Mouse (Mus musculus): Measurements from ENCODE around the gene Tmem131. TPM values are rescaled to one million over a fixed set of nuclear protein-coding genes. Genes with fewer than 3 reads are reported as not detected.
"Not testable (repeated sequence)": the region's sequence is repeated elsewhere in the genome, so short reads cannot be mapped to it uniquely, and the experiment has no call there.

The Tmem131 gene
- polyA plus RNA-seq, 2 experiments, result 10.6 to 14.9 TPM

DNA sequence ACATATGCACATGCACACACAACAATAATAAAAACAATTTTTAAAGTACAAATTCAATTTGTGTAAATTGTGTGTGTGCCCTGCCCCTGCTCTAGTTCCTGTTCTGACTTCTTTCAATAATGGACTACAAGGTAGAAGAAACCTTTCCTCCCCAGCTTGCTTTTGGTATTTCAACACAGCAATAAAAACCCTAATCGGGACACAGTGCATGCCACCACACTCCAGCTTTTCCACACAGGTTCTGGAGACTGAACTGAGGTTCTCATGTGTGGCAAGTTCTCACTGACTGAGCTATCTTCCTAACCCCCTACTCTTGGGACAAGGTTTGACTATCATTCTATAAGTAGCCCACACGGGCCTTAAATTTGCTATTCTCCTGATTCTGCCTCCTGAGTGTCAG, 43.8 kb downstream of the Tmem131 start:
- ATAC-seq (ENCODE audit: insufficient read depth), result no peak
- H3K4me2 ChIP-seq (ENCODE audit: low read depth), result no peak overlapping the region
- H3K27me3 ChIP-seq (ENCODE audit: control insufficient read depth, insufficient read depth, low read length), result no peaks in the 10 kb centered on the region
- no peak for TF ChIP-seq EP300 (IDR thresholded peaks at IDR 0.05; ENCODE audit: low read depth)
- TF ChIP-seq CTCF (IDR thresholded peaks at IDR 0.05; ENCODE audit: low read depth), result no peak
- no peaks in the 10 kb centered on the region for H3K9me3 ChIP-seq (ENCODE audit: control insufficient read depth, low read length)
- no peak for DNase-seq (ENCODE audit: low read depth in 3 of 3, low spot score in 3 of 3)
- peaks cover 2 to 11% of the 10 kb centered on the region in 2 experiments for H3K4me1 ChIP-seq (replicated peaks; ENCODE audit: control insufficient read depth in 2 of 2, insufficient read depth in 2 of 2, low read length in 1 of 2)
- no peak overlapping the region for H3K4me3 ChIP-seq (ENCODE audit: insufficient read depth in 1 of 2, low read depth in 2 of 2, low read length in 2 of 2)
- no peaks in the 10 kb centered on the region for H3K36me3 ChIP-seq (replicated peaks; ENCODE audit: control insufficient read depth, insufficient read depth, low read depth)
- no peak overlapping the region for H3K27ac ChIP-seq
- WGBS (ENCODE audit: insufficient replicate concordance), result 95% methylated on average over 2 of the region's 2 CpGs
- H3K9ac ChIP-seq (replicated peaks), result no peak overlapping the region

DNA sequence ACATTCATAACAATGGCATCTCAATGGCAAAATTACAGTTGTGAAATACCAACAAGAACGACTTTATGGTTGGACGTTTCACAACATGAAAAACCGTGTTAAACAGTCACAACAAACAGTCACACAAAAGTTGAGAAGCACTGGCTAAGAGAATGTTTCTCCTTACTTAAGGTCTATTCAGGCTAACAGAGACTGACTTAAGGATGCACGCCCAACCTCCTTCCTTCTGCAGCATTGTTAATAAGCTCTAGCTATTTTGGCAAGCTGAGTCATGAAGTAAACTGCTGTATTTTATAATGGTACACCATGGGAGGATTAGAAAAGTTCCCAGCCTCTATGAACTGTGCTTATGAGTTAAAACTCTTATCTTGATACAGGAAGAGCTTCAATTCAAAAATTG, 47.0 kb downstream of the Tmem131 start:
- Histone ChIP-seq H3K27ac (no peak overlapping the region), H3K27me3 (ENCODE audit: control insufficient read depth, insufficient read depth, low read length) (no peaks in the 10 kb centered on the region), H3K4me2 (ENCODE audit: low read depth) (no peak overlapping the region), H3K4me1 (replicated peaks; ENCODE audit: control insufficient read depth in 2 of 2, insufficient read depth in 2 of 2, low read length in 1 of 2) (peaks cover 9 to 23% of the 10 kb centered on the region in 2 experiments), H3K36me3 (replicated peaks; ENCODE audit: control insufficient read depth, insufficient read depth, low read depth) (no peaks in the 10 kb centered on the region), H3K4me3 (ENCODE audit: insufficient read depth in 1 of 2, low read depth in 2 of 2, low read length in 2 of 2) (no peak overlapping the region), H3K9ac (replicated peaks) (no peak overlapping the region), H3K9me3 (ENCODE audit: control insufficient read depth, low read length) (no peaks in the 10 kb centered on the region)
- ATAC-seq (ENCODE audit: insufficient read depth), result no peak
- DNase-seq (ENCODE audit: low read depth in 3 of 3, low spot score in 3 of 3), result no peak
- WGBS (ENCODE audit: insufficient replicate concordance), result 81% methylated on average over 4 of the region's 4 CpGs
- TF ChIP-seq CTCF (IDR thresholded peaks at IDR 0.05; ENCODE audit: low read depth) (no peak), EP300 (IDR thresholded peaks at IDR 0.05; ENCODE audit: low read depth) (no peak)

DNA sequence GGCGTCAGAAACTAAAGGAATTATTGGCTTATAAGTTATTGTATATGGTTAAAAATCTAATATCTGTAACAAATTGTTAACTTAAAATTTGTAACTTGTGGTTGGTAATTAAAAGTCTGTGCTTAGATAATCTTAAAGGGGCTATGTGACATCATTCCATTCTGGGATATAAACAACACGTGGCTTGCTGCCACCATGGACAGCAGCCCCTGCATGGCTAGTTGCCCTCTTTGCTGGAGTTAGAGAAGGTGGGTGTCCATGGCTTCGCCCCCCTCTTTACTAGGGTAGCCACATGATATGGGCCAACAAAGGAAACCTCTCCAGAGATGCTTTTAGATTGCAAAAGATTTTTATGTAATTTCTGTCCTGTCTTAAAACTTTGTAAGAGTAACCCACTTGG, 48.0 kb downstream of the Tmem131 start:
- ATAC-seq (ENCODE audit: insufficient read depth) (no peak), DNase-seq (ENCODE audit: low read depth in 3 of 3, low spot score in 3 of 3) (no peak)
- Histone ChIP-seq H3K9me3 (ENCODE audit: control insufficient read depth, low read length) (no peaks in the 10 kb centered on the region), H3K27me3 (ENCODE audit: control insufficient read depth, insufficient read depth, low read length) (no peaks in the 10 kb centered on the region), H3K4me1 (replicated peaks; ENCODE audit: control insufficient read depth in 2 of 2, insufficient read depth in 2 of 2, low read length in 1 of 2) (peaks cover 9 to 23% of the 10 kb centered on the region in 2 experiments), H3K9ac (replicated peaks) (no peak overlapping the region), H3K27ac (no peak overlapping the region), H3K4me2 (ENCODE audit: low read depth) (no peak overlapping the region), H3K36me3 (replicated peaks; ENCODE audit: control insufficient read depth, insufficient read depth, low read depth) (no peaks in the 10 kb centered on the region), H3K4me3 (ENCODE audit: insufficient read depth in 1 of 2, low read depth in 2 of 2, low read length in 2 of 2) (no peak overlapping the region)
- TF ChIP-seq EP300 (IDR thresholded peaks at IDR 0.05; ENCODE audit: low read depth) (no peak), CTCF (IDR thresholded peaks at IDR 0.05; ENCODE audit: low read depth) (no peak)
- WGBS (ENCODE audit: insufficient replicate concordance), result 73% methylated on average over 3 of the region's 3 CpGs

DNA sequence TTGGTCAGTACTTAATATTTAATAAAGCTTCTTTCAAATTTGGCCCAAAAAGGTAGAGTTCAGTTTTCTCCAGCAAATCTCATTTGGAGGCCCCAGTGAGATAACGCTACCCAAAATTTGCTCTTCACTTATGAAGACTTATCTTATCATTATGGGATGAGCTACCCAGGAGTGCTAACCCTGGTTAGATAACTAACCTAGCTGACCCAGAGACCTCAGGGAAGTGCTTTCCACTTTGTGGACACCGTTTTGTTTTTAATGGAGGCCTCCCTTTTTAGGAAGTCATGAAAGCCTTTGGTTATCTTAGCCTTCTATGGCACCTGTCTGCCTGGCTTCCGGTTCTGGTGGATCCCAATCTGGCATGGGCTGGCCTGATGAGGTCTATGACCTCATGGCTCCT, 49.3 kb downstream of the Tmem131 start:
- no peak for ATAC-seq (ENCODE audit: insufficient read depth)
- WGBS (ENCODE audit: insufficient replicate concordance), result 46% methylated on average over 3 of the region's 3 CpGs
- TF ChIP-seq CTCF (IDR thresholded peaks at IDR 0.05; ENCODE audit: low read depth) (no peak), EP300 (IDR thresholded peaks at IDR 0.05; ENCODE audit: low read depth) (no peak)
- Histone ChIP-seq H3K9me3 (ENCODE audit: control insufficient read depth, low read length) (no peaks in the 10 kb centered on the region), H3K36me3 (replicated peaks; ENCODE audit: control insufficient read depth, insufficient read depth, low read depth) (no peaks in the 10 kb centered on the region; the same call in 1 of the 2 replicates), H3K27ac (no peak overlapping the region), H3K9ac (replicated peaks) (no peak overlapping the region), H3K4me1 (replicated peaks; ENCODE audit: control insufficient read depth in 2 of 2, insufficient read depth in 2 of 2, low read length in 1 of 2) (peaks cover 9 to 23% of the 10 kb centered on the region in 2 experiments), H3K27me3 (ENCODE audit: control insufficient read depth, insufficient read depth, low read length) (no peaks in the 10 kb centered on the region), H3K4me2 (ENCODE audit: low read depth) (no peak overlapping the region), H3K4me3 (ENCODE audit: insufficient read depth in 1 of 2, low read depth in 2 of 2, low read length in 2 of 2) (no peak overlapping the region)
- DNase-seq (ENCODE audit: low read depth in 3 of 3, low spot score in 3 of 3), result no peak

DNA sequence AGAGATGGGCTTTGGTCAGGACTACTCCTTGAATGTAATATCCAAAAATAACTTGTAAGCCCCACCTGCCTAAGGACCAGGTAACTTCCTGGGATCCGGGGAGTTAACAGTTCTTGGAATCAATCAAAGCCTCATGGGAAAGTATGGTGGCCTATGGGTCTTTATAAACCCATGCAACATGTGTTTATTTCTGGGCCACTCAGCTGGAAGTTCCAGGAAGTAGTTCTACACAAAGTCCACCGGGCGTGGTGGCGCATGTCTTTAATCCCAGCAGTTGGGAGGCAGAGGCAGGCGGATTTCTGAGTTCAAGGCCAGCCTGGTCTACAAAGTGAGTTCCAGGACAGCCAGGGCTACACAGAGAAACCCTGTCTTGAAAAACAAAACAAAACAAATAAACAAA, 49.7 kb downstream of the Tmem131 start:
- H3K9ac ChIP-seq (replicated peaks); H3K27ac ChIP-seq; H3K36me3 ChIP-seq (replicated peaks; ENCODE audit: control insufficient read depth, insufficient read depth, low read depth); H3K9me3 ChIP-seq (ENCODE audit: control insufficient read depth, low read length); H3K4me2 ChIP-seq (ENCODE audit: low read depth); H3K27me3 ChIP-seq (ENCODE audit: control insufficient read depth, insufficient read depth, low read length); H3K4me3 ChIP-seq (ENCODE audit: insufficient read depth in 1 of 2, low read depth in 2 of 2, low read length in 2 of 2); DNase-seq (ENCODE audit: low read depth in 3 of 3, low spot score in 3 of 3); ATAC-seq (ENCODE audit: insufficient read depth): not testable (repeated sequence)
- 79% methylated on average over 5 of the region's 5 CpGs for WGBS (ENCODE audit: insufficient replicate concordance)
- peaks cover 9 to 23% of the 10 kb centered on the region in 2 experiments for H3K4me1 ChIP-seq (replicated peaks; ENCODE audit: control insufficient read depth in 2 of 2, insufficient read depth in 2 of 2, low read length in 1 of 2)
